Mouse (Mus musculus): ENCODE data around the gene Moap1.

Gene Moap1

DNA sequence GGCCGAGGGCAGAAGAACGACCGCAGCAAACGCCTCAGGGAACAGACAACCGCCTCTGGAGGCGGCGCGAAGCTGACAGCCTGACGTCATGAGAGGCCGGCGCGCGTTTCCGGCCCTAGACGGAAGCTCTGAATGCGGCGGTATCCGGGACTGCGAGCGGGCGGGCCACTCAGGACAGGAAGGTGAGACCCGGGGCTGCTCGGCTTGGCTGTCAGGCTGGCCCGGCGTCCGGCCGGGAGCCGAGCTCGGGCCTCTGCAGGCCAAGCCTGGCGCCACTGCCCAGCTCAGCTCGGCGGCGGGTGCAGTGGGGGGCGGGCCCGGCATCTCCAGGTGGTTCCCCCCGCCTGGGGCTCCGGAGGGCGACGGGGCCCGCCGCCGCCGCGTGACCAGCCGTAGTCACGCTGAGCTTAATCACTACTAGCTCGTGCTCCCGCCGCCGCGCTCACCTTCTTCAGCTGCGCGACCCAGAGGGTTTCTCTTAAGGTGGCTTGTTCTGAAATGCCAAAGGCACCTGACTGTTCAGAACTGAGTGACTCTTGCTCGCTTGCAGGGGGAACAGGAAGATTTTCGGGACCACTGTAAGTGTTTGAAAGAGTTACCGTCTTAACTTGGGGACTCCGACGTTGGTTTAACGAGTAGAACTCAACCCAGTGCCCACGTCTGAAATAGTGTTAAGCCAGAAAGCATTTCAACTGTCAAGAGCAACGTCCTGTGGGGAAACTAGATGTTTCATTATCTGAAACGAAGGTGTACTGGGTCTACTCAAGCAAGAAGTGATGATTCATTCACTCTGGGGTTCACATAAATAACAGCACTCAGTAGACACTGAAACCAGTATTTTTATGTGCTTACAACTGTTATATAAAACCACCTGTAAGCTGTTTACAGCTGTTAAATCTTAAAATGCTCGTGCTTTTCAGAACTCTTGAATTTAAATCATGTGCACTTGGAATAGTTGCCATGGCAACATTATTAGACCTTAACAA lies at the start of gene Moap1, which contains the start of gene Tmem251:
Gene Moap1 (minus strand): TSS at position 73 of the 986 bp plus-strand sequence.
Gene Tmem251 (plus strand): TSS at position 174 of the 986 bp plus-strand sequence.
- DNase-seq (ENCODE audit: low read depth, low spot score): peak; percentile 66

DNA sequence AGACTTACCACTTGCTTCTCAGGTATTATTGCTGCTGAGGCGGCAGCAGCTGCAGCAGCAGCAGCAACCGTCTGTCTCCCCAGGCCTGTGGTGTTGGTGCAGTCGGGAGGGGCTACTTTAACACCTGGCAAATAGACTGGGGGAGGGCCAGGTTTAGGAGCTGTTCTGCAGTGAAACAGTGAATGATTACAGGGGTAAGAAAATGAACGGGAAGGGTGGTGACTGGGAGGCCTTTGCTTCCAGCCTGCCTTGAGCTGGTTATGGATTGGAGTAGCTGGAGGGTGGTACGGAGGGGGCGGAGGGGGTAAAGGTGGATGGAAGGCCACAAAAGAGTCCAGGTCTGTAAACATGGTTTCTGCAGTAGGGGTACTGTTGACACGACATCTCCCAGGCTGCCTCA lies 44.5 kb upstream of the Moap1 start:
- no peak for DNase-seq (ENCODE audit: low read depth, low spot score)

GRCm38 (mm10) chr12:102785593-102785985 lies 42.1 kb upstream of the Moap1 start:
- no peak for DNase-seq (ENCODE audit: low read depth, low spot score)

GRCm38 (mm10) chr12:102784899-102785592 lies 41.6 kb upstream of the Moap1 start:
- no peak for DNase-seq (ENCODE audit: low read depth, low spot score)

GRCm38 (mm10) chr12:102782841-102783240 lies 39.4 kb upstream of the Moap1 start:
- no peak for DNase-seq (ENCODE audit: low read depth, low spot score)

- no peak for DNase-seq (ENCODE audit: low read depth, low spot score)
Observed at GRCm38 (mm10) chr12:102779452-102779851, 36.0 kb upstream of the Moap1 start.

DNA sequence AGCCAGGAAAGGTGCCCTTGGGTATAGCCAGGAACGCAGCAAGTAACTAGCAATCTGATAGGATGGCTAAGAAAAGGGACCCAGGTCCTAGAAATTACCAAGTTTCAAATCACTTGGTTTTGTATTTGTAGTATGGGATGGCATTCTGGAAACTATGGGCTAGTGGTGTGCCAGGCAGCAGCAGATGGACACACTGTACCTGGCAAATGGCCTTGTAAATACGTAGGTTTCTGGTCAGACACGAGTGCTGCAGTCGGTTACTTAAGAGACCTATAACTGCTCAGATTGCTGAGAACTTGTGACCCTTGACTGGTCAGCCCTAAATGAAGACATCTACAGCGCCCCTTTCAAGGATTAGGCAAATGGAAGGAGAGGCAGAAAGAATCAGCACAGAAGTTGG lies 34.7 kb upstream of the Moap1 start:
- DNase-seq (ENCODE audit: low read depth, low spot score): no peak

DNA sequence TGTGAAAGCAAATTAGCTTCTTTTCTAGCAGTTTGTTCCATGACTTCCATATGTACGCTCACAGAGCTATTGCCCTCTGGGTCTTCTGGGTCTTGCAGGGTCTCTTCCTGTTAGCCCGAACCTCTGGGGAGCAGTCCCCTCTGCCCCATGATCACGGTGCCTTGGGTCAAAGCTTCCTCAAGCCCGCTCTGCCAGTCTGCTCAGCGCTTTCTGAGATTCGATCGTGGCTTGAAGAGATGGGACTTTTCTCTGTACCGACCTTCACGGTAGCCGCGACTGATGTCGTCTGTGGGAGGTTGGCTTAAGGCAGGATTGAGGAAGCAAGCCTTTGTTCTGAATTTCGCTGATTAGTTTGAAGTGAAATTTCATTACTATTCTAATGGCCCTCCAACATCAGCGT lies 32.6 kb upstream of the Moap1 start:
- no peak for DNase-seq (ENCODE audit: low read depth, low spot score)

- no peak for DNase-seq (ENCODE audit: low read depth, low spot score)
Observed at GRCm38 (mm10) chr12:102772676-102773075, 29.2 kb upstream of the Moap1 start.

GRCm38 (mm10) chr12:102771601-102772000 lies 28.1 kb upstream of the Moap1 start:
- DNase-seq (ENCODE audit: low read depth, low spot score): no peak

DNA sequence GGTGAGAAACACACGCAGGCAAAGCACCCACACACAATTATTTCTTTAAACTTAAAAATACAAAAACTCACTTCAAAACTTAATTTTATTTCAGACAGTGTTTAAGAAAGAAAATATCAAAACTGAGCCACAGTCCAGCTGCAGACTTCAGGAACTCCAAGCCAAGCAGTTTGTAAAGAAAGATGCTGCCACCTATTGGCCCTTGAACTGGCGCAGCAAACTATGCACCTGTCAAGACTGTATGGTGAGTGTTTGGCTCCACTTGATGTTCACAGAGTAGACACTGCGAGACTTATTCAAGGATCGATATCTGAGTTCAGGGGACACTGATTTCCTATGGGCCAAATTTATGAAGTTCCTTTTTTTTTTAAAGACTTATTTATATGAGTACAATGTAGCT lies 25.5 kb upstream of the Moap1 start:
- no peak for DNase-seq (ENCODE audit: low read depth, low spot score)

- no peak for DNase-seq (ENCODE audit: low read depth, low spot score)
Observed at GRCm38 (mm10) chr12:102763696-102764095, 20.2 kb upstream of the Moap1 start.

DNA sequence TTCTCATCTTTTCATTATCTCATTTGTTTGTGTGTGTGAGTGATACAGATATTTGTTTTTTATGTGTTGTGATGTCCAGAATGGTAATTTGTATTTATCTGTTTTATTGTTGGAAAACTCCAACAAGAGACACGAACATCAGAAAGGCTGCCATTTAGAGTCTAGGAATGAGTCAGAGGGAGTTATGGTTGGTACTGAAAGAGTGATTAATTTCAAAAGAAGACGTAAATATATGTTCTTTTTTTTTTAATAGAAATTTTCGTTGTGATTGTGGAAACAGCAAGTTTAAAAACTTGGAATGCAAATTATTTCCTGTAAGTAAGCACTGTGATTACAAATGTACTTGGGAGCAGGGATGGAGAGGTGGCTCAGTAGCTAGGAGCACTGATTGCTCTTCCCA lies 18.2 kb upstream of the Moap1 start:
- DNase-seq (ENCODE audit: low read depth, low spot score): no peak

DNA sequence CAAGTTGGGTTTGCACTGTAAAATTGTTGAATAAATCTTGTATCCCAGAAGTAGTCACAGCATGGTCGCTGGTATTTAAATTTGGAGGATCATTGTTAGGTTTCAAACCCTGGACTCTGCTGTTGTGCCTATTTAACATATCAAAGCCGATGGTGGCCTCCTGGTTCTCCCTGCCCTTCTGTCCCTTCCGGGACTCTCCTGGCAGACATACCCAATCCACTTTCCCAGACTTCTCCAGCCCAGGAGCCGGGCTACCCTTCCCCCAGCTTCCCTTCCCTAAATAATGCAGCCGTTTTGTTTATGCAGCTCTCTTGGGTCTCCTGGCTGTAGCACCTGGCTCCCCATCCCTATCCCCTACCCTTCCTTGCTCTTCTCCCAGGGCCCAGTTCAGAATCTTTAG lies 15.5 kb upstream of the Moap1 start:
- no peak for DNase-seq (ENCODE audit: low read depth, low spot score)

GRCm38 (mm10) chr12:102758403-102758756 lies 14.9 kb upstream of the Moap1 start, which contains the start of gene Gm20604:
Gm20604 (minus strand) TSS chr12:102758672.
- DNase-seq (ENCODE audit: low read depth, low spot score): no peak

GRCm38 (mm10) chr12:102757689-102758402 lies 14.4 kb upstream of the Moap1 start, which contains the start of the genes Gm28051, Gon7 and Ubr7:
Gm28051 (minus strand) TSS chr12:102757765.
Gon7 (minus strand) TSS chr12:102757803.
Ubr7 (plus strand) TSS chr12:102757967.
- DNase-seq (ENCODE audit: low read depth, low spot score): peak; percentile 94

DNA sequence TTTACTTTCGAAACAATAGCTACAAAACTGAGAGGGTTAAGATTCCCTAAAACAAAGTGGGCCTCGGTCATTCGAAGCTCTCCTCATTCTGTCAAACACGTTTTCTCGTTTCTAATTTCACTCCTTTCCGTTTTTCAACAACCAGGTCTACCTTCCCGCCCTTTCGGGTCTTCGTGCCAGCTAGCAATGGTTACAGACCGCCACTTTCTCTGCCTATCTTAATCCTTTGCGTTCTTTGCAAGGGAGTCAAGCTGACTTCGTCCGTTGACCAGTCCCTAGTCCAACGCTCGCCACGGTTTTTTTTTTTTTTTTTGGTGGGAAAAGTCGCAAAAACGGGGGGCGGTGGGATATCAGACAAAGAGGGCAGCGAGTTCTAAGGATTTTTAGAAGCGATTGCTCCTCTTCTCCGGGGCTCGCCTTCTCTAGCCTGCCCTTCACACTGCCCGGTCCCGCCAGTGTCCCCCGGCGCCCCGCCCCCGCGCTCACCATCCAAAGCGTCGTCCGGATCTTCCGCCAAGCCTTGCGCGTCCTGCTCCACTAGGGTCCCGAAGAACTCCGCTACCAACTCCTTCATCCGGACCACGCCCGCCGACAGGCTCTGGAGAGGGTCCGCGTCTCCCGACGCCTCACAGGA lies 13.7 kb upstream of the Moap1 start:
- DNase-seq (ENCODE audit: low read depth, low spot score): no peak

DNA sequence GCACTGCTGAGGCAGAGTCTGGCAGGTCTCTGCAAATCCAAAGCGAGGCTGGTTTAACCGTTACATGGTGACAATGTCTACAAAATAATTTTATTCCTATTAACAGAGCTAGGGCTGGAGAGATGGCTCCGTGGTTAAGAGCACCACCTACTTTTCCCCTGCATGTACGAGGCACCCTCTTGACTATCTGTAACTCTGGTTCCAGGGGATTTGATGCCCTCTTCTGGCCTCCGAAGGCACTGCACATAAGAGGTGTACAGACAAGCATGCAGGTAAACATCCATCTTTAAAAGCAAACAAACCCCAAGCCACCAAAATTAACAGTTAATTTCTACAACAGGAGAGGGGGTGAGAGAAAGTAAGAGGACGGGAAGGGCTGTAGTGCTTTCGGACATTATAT lies 12.8 kb upstream of the Moap1 start:
- no peak for DNase-seq (ENCODE audit: low read depth, low spot score)

DNA sequence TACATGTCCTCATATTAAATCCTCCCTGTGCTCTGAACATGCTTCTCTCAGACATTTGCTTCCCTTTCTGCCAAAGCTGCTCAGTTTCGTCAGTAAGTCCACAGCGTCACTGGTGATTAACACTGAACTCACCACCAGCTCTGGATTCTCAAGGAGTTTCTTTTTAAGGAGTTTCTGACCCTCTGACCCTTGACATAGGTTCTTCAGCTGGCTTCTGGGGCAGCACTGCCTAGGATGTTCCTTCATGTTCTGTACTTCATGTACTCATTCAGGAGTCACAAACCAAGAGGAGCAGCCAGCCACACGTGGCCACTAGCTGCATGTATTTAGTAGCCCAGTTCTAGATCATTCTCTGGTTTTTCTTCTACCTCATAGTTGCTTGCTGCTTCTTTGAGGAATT lies 4.8 kb upstream of the Moap1 start:
- no peak for DNase-seq (ENCODE audit: low read depth, low spot score)

GRCm38 (mm10) chr12:102744839-102745238 lies 1.4 kb upstream of the Moap1 start:
- no peak for DNase-seq (ENCODE audit: low read depth, low spot score)

DNA sequence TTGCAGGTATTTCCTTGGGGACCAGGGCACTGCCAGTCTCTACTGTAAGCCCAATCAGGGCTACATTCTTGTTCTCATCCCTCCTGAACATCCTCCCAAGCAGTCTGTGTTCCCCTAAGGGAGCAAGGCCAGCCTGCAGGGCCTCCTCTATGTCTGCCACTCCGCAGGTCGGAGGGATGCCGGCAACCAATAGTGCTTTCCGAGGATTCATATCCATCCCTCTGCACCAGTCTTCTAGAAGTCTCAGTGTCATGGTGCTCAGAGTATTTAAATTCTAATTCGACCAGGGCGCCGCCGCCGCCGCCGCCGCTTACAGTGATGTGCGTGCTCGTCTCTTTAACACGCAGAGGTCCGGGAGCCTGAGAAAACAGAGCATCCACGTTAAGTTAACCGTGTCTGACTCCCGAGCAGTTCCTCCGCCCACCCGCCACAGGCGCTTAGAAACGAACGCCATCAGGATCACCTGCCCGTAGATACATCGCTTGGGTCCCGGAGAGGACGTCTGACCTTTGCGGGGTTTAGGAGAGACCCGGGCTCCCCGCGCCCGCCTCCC lies 349 bp downstream of the Moap1 start:
- no peak for DNase-seq (ENCODE audit: low read depth, low spot score)

Measured in brain, embryonic 18.5 days (tissue).